Mouse (Mus musculus) mouse trophoblast stem cell (cell line): ENCODE data around the gene Hmx2.

Source experiments
- in situ Hi-C, 2 experiments: fragments of 300-500 bp; cut with MseI, MboI; formaldehyde crosslinking; loops; 2 replicates in 1 of 2; 3 replicates in 1 of 2; pipeline ENCODE4 v1.15.1; 2025

The Hmx2 gene

GRCm38 (mm10) chr7:131555301-131556081, 6.9 kb downstream of the Hmx2 start:
- in situ Hi-C loops, result no loop called here

GRCm38 (mm10) chr7:131556116-131556515, 7.5 kb downstream of the Hmx2 start:
- in situ Hi-C loops, result no loop called here

GRCm38 (mm10) chr7:131556541-131557271, 8.1 kb downstream of the Hmx2 start:
- in situ Hi-C loops, result no loop called here

- in situ Hi-C loops, result no loop called here
Observed at GRCm38 (mm10) chr7:131557751-131558150, 9.2 kb downstream of the Hmx2 start.

GRCm38 (mm10) chr7:131559986-131560696, 11.6 kb downstream of the Hmx2 start, which contains the start of gene Bub3:
Bub3 (plus strand) TSS chr7:131560222.
- in situ Hi-C loops, result no loop called here

- in situ Hi-C loops, result no loop called here
Observed at GRCm38 (mm10) chr7:131560697-131561042, 12.1 kb downstream of the Hmx2 start.

- in situ Hi-C loops, result no loop called here
Observed at GRCm38 (mm10) chr7:131575246-131575645, 26.7 kb downstream of the Hmx2 start.

- in situ Hi-C loops, result no loop called here
Observed at GRCm38 (mm10) chr7:131582178-131582577, 33.6 kb downstream of the Hmx2 start.

GRCm38 (mm10) chr7:131585551-131585950, 37.0 kb downstream of the Hmx2 start:
- in situ Hi-C loops, result no loop called here

- in situ Hi-C loops, result no loop called here
Observed at GRCm38 (mm10) chr7:131597779-131598482, 49.4 kb downstream of the Hmx2 start.

GRCm38 (mm10) chr7:131598483-131598824, 49.9 kb downstream of the Hmx2 start:
- in situ Hi-C loops, result no loop called here

- in situ Hi-C loops, result no loop called here
Observed at GRCm38 (mm10) chr7:131602106-131602505, 53.5 kb downstream of the Hmx2 start.

- in situ Hi-C loops, result no loop called here
Observed at GRCm38 (mm10) chr7:131603186-131603585, 54.6 kb downstream of the Hmx2 start.

GRCm38 (mm10) chr7:131604946-131605345, 56.4 kb downstream of the Hmx2 start:
- in situ Hi-C loops, result no loop called here

GRCm38 (mm10) chr7:131605481-131605880, 56.9 kb downstream of the Hmx2 start:
- in situ Hi-C loops, result no loop called here
